Mouse (Mus musculus) heart, embryonic 14.5 days (tissue): ENCODE measurements at regions not wholly inside any gene's neighbourhood (a gene's known extent, or its start where the extent isn't known, plus 50 kb on each side); places are given as distances from the start of the nearest gene placed in this dataset.

Experiments used
- ATAC-seq: fragments of 200-750 bp; cut with Nextera tagmentation; 2 replicates; pipeline ENCODE4 v1.8.0; 2017; ENCODE audit warnings: low read depth, moderate TSS enrichment; ENCODE audit not compliant: insufficient number of reproducible peaks, insufficient read depth, low FRiP score
- H3K27ac ChIP-seq, 2 experiments: fragments of 200-500 bp in 1 of 2; fragments of 300-500 bp in 1 of 2; sonication (generic) in 1 of 2; replicated peaks in 1 of 2; 2 replicates each; pipeline ENCODE4 v1.5.1; 2012 to 2014; ENCODE audit warnings: low read depth in 2 of 2, low read length in 2 of 2, control low read depth in 1 of 2, mild to moderate bottlenecking in 1 of 2, mixed read lengths in 1 of 2; ENCODE audit not compliant: control insufficient read depth in 1 of 2, insufficient read depth in 1 of 2
- H3K27me3 ChIP-seq: fragments of 300-500 bp; sonication (generic); 2 replicates; pipeline ENCODE4 v1.6.1; 2014; ENCODE audit warnings: mild to moderate bottlenecking, low read length, control low read depth; ENCODE audit not compliant: control insufficient read depth, insufficient read depth
- H3K36me3 ChIP-seq: fragments of 300-500 bp; sonication (generic); 2 replicates; pipeline ENCODE4 v1.6.1; 2014; ENCODE audit warnings: mild to moderate bottlenecking, control low read depth, low read length, mixed read lengths; ENCODE audit not compliant: control insufficient read depth, insufficient read depth
- H3K4me1 ChIP-seq, 2 experiments: fragments of 200-500 bp in 1 of 2; fragments of 300-500 bp in 1 of 2; sonication (generic) in 1 of 2; 2 replicates each; pipeline ENCODE4 v1.6.1; 2012 to 2014; ENCODE audit warnings: low read length in 2 of 2, control low read depth in 1 of 2, mixed read lengths in 1 of 2; ENCODE audit not compliant: control insufficient read depth in 2 of 2, insufficient read depth in 2 of 2
- H3K4me2 ChIP-seq: fragments of 300-500 bp; sonication (generic); 2 replicates; pipeline ENCODE4 v1.6.1; 2014; ENCODE audit warnings: mild to moderate bottlenecking, low read length
- H3K4me3 ChIP-seq, 2 experiments: fragments of 200-500 bp in 1 of 2; fragments of 300-500 bp in 1 of 2; sonication (generic) in 1 of 2; 2 replicates each; pipeline ENCODE4 v1.5.1; 2012 to 2014; ENCODE audit warnings: low read length in 2 of 2, mild to moderate bottlenecking in 2 of 2, control low read depth in 1 of 2, low read depth in 1 of 2, moderate library complexity in 1 of 2; ENCODE audit not compliant: control insufficient read depth in 1 of 2, insufficient read depth in 1 of 2
- H3K9ac ChIP-seq: fragments of 300-500 bp; sonication (generic); 2 replicates; pipeline ENCODE4 v1.6.1; 2014; ENCODE audit warnings: mild to moderate bottlenecking, low read length
- H3K9me3 ChIP-seq: fragments of 300-500 bp; sonication (generic); 2 replicates; pipeline ENCODE4 v1.6.1; 2016; ENCODE audit warnings: low read length, control low read depth; ENCODE audit not compliant: control insufficient read depth
- WGBS: fragments of 180-500 bp; shearing (Covaris S2); extraction: QIAGEN DNeasy Blood & Tissue Kit; methylation state at CpG from one replicate; pipeline ENCODE4 v1.1.7; 2014; 5-methylcytosine and 5-hydroxymethylcytosine counted together

GRCm38 (mm10) chr5:91813547-91814416 is 149.1 kb downstream of the Rchy1 start:
- H3K4me1 ChIP-seq = peaks cover 0 to 6% of the 10 kb centered on the region in 2 experiments; a peak in 2 of 4 replicates
- no peaks in the 10 kb centered on the region for H3K27me3 ChIP-seq
- H3K9me3 ChIP-seq = no peaks in the 10 kb centered on the region
- no peak overlapping the region for H3K4me2 ChIP-seq
- H3K36me3 ChIP-seq = no peaks in the 10 kb centered on the region
- H3K27ac ChIP-seq = no peak overlapping the region
- no peak overlapping the region for H3K9ac ChIP-seq
- no peak overlapping the region for H3K4me3 ChIP-seq
- 50% methylated on average over 5 of the region's 5 CpGs for WGBS
- no peak for ATAC-seq

GRCm38 (mm10) chr5:91807070-91808065 is 155.5 kb downstream of the Rchy1 start:
- Histone ChIP-seq H3K4me2 (peak overlapping the region; percentile 46), H3K4me3 (no peak overlapping the region), H3K4me1 (peaks cover 12 to 17% of the 10 kb centered on the region in 2 experiments), H3K27ac (peak overlapping the region; percentile 64 to 67), H3K27me3 (no peaks in the 10 kb centered on the region), H3K36me3 (no peaks in the 10 kb centered on the region), H3K9ac (peak overlapping the region; percentile 32; the same call in 1 of the 2 replicates), H3K9me3 (no peaks in the 10 kb centered on the region)
- no peak for ATAC-seq
- 23% methylated on average over 18 of the region's 18 CpGs for WGBS

GRCm38 (mm10) chr5:91801297-91801980 is 161.4 kb downstream of the Rchy1 start:
- 85% methylated on average over 3 of the region's 3 CpGs for WGBS
- Histone ChIP-seq H3K27me3 (no peaks in the 10 kb centered on the region), H3K4me2 (no peak overlapping the region), H3K4me1 (no peaks in the 10 kb centered on the region), H3K9ac (no peak overlapping the region), H3K9me3 (no peaks in the 10 kb centered on the region), H3K4me3 (no peak overlapping the region), H3K36me3 (no peaks in the 10 kb centered on the region), H3K27ac (no peak overlapping the region)
- no peak for ATAC-seq

DNA sequence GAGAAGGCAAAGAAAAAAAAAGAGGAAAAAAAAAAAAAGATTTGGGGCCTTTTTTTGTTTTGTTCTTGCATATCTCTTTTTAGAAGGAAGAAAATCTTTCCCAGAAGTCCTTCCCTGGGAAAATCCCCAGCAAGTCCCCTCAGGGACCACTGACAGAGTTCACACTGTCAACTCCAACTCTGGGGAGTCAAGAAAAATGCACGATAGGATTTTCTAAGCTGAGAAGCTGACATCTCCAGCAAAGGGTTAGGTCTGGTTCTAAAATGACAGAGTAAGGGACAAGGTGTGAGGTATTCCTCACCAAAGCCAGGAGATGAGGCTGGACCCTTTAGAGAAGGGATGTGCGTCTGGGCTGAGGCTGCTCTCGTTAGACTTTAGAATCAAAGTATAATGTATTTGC is 165.5 kb downstream of the Rchy1 start:
- H3K4me1 ChIP-seq = no peaks in the 10 kb centered on the region
- no peaks in the 10 kb centered on the region for H3K9me3 ChIP-seq
- WGBS = 86% methylated on average over 3 of the region's 3 CpGs
- H3K4me3 ChIP-seq = no peak overlapping the region
- no peak for ATAC-seq
- H3K36me3 ChIP-seq = no peaks in the 10 kb centered on the region
- no peak overlapping the region for H3K4me2 ChIP-seq
- H3K27me3 ChIP-seq = no peaks in the 10 kb centered on the region
- H3K27ac ChIP-seq = no peak overlapping the region
- no peak overlapping the region for H3K9ac ChIP-seq

DNA sequence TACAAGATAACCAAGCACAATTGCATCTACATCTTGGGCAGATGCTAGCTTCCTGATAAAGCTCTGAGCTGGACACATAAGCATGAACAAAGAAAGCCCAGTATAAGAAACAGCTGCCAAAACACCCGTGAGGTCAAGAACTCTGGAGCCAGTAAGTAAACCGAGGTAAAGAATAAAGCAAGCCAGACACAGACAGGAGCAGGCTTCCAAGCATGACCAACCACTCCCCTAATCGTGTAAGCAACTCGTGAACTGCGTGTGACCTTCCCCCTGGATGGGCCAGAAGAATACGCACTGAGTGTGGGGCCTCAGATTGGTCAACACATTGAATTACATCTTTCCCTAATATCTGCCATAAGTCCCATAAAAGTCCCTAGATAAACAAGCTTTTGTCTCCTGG is 170.1 kb downstream of the Rchy1 start:
- Histone ChIP-seq H3K27ac (no peak overlapping the region), H3K4me1 (no peaks in the 10 kb centered on the region), H3K4me3 (no peak overlapping the region), H3K9ac (no peak overlapping the region), H3K27me3 (no peaks in the 10 kb centered on the region), H3K36me3 (no peaks in the 10 kb centered on the region), H3K9me3 (no peaks in the 10 kb centered on the region), H3K4me2 (no peak overlapping the region)
- ATAC-seq = no peak
- 76% methylated on average over 6 of the region's 6 CpGs for WGBS

- no peak overlapping the region for H3K4me3 ChIP-seq
- no peak overlapping the region for H3K9ac ChIP-seq
- no peaks in the 10 kb centered on the region for H3K36me3 ChIP-seq
- no peak for ATAC-seq
- no peaks in the 10 kb centered on the region for H3K27me3 ChIP-seq
- WGBS = 45% methylated on average over 2 of the region's 2 CpGs
- H3K4me2 ChIP-seq = no peak overlapping the region
- H3K27ac ChIP-seq = no peak overlapping the region
- H3K4me1 ChIP-seq = no peaks in the 10 kb centered on the region
- no peaks in the 10 kb centered on the region for H3K9me3 ChIP-seq
These were observed 172.5 kb downstream of the Rchy1 start for GRCm38 (mm10) chr5:91790412-91790811.

GRCm38 (mm10) chr5:91783966-91784365 is 178.9 kb downstream of the Rchy1 start:
- WGBS = 87% methylated on average over 8 of the region's 8 CpGs
- no peak overlapping the region for H3K4me3 ChIP-seq
- no peak overlapping the region for H3K4me2 ChIP-seq
- H3K9ac ChIP-seq = no peak overlapping the region
- H3K4me1 ChIP-seq = no peaks in the 10 kb centered on the region
- no peaks in the 10 kb centered on the region for H3K36me3 ChIP-seq
- H3K27me3 ChIP-seq = no peaks in the 10 kb centered on the region
- ATAC-seq = no peak
- H3K27ac ChIP-seq = no peak overlapping the region
- no peaks in the 10 kb centered on the region for H3K9me3 ChIP-seq
